Mouse (Mus musculus): ENCODE measurements around the gene Brcc3.

GRCm38 (mm10) chrX:75399471-75399870 lies 17.0 kb upstream of the Brcc3 start:
- TF ChIP-seq CTCF (IDR thresholded peaks at IDR 0.05; ENCODE audit: low read depth): no peak
- TF ChIP-seq EP300 (IDR thresholded peaks at IDR 0.05; ENCODE audit: low read depth): no peak

All from liver, postnatal 0 days (tissue).